8 mouse cellular contexts compared by ENCODE assay signal in the genomic region with DNA sequence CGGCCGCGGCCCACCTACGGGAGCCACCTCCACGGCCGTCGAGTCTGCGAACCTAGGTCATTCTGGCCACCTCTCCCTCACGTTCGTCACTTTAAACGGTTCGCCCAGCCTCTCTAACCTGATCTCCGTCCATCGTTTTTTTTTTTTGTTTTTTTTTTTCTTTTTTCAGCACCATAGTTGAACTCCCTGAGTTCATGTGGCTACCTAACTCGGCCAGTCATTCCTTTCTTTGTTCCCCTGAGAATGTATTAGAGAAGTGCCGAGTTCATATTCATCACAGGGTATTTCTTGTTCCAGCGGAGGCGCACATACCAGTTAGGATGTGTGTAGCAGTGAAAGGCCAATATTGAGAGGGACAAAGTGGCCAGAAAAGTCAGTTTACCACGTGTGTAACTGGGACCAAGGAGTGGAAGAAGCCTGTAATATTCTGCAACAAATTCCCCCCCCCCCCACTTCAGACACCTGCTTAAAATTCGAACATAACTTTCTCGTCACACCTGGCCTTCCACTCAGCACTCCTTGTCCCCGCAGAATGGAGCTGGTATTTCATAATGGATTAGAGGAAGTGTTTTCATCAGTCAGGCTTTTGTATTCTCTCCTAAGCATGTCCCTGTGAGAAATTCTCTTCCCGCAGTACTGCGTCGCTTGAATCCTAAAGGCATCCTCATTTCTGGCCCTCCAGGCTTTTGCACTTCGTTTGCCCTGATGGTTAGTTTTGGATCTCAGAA. TPM values are rescaled to one million over a fixed set of nuclear protein-coding genes. Genes with fewer than 3 reads are reported as not detected.
DNase-seq lines count a peak whose midpoint lies in the region; ATAC-seq and TF ChIP-seq lines count a peak whose summit lies in the region.

No protein-coding gene starts in this region.

- TF ChIP-seq RAD21 in MEL (IDR thresholded peaks at IDR 0.05; ENCODE audit: low read depth, low read length): no peak

- H3K4me1 ChIP-seq in heart, embryonic 11.5 days (ENCODE audit: control insufficient read depth, insufficient read depth, low read length): peaks cover 29% of the 10 kb centered on the region
- H3K4me1 ChIP-seq in MEL (ENCODE audit: control insufficient read depth in 1 of 2, insufficient read depth in 2 of 2, low read length in 2 of 2): peaks cover 0 to 17% of the 10 kb centered on the region in 2 experiments; a peak in 3 of 4 replicates
- no peaks in the 10 kb centered on the region; the same call in 1 of the 2 replicates for H3K4me1 ChIP-seq in hindbrain, embryonic 11.5 days (replicated peaks; ENCODE audit: control insufficient read depth, insufficient read depth, low read length)

- no peak for TF ChIP-seq POLR2A in MEL (IDR thresholded peaks at IDR 0.05; ENCODE audit: control insufficient read depth in 1 of 2, insufficient read depth in 1 of 2, low read depth in 1 of 2, low read length in 2 of 2, poor library complexity in 1 of 2)

- no peak for DNase-seq in heart, postnatal 10 days
- peak; percentile 42 for DNase-seq in MEL (ENCODE audit: low read depth, low spot score)
- peak; percentile 27 for DNase-seq in hindbrain, embryonic 11.5 days (ENCODE audit: low spot score)
- DNase-seq in lung, postnatal 25 days (ENCODE audit: low spot score): peak; percentile 52
- no peak for DNase-seq in thymus, adult 18-20 months
- DNase-seq in left cerebral cortex, postnatal 10 days (ENCODE audit: extremely low spot score in 1 of 2, low spot score in 2 of 2): no peak
- DNase-seq in right cerebral cortex, postnatal 14 days: no peak

- no peaks in the 10 kb centered on the region for H3K27me3 ChIP-seq in heart, embryonic 11.5 days (ENCODE audit: control insufficient read depth, insufficient read depth, low read length)
- H3K27me3 ChIP-seq in MEL (ENCODE audit: control insufficient read depth in 1 of 2, insufficient read depth in 2 of 2, low read length in 2 of 2): no peaks in the 10 kb centered on the region
- no peaks in the 10 kb centered on the region for H3K27me3 ChIP-seq in hindbrain, embryonic 11.5 days (ENCODE audit: control insufficient read depth, insufficient read depth, low read length)

- H3K36me3 ChIP-seq in heart, embryonic 11.5 days (ENCODE audit: control insufficient read depth, insufficient read depth, low read length): peaks cover 8% of the 10 kb centered on the region
- peaks cover 11 to 15% of the 10 kb centered on the region in 2 experiments for H3K36me3 ChIP-seq in MEL (ENCODE audit: control insufficient read depth in 1 of 2, insufficient read depth in 2 of 2, low read length in 2 of 2)
- H3K36me3 ChIP-seq in hindbrain, embryonic 11.5 days (ENCODE audit: control insufficient read depth, insufficient read depth, low read length): peaks cover 3% of the 10 kb centered on the region; the same call in 1 of the 2 replicates

- peak overlapping the region; percentile 70 for H3K4me3 ChIP-seq in heart, embryonic 11.5 days (ENCODE audit: low read depth, low read length)
- H3K4me3 ChIP-seq in MEL (ENCODE audit: control insufficient read depth in 1 of 2, insufficient read depth in 1 of 2, low read depth in 2 of 2, low read length in 2 of 2): peak overlapping the region; percentile 98 to 100
- peak overlapping the region; percentile 84 for H3K4me3 ChIP-seq in hindbrain, embryonic 11.5 days (ENCODE audit: low read depth, low read length)

- peaks cover 25% of the 10 kb centered on the region for H3K79me2 ChIP-seq in MEL (ENCODE audit: control insufficient read depth, insufficient read depth, low read length, poor library complexity)

- 21% methylated on average over 26 of the region's 26 CpGs for WGBS in heart, embryonic 11.5 days (ENCODE audit: insufficient replicate concordance)
- WGBS in hindbrain, embryonic 11.5 days: 23% methylated on average over 26 of the region's 26 CpGs

- peak overlapping the region; percentile 77 for H3K4me2 ChIP-seq in heart, embryonic 11.5 days
- H3K4me2 ChIP-seq in hindbrain, embryonic 11.5 days (replicated peaks; ENCODE audit: low read depth, low read length): peak overlapping the region; percentile 66

- ATAC-seq in heart, embryonic 11.5 days (replicated peaks; ENCODE audit: insufficient number of reproducible peaks, low FRiP score, low TSS enrichment): no peak; the same call in 1 of the 2 replicates
- no peak for ATAC-seq in hindbrain, embryonic 11.5 days (ENCODE audit: low FRiP score)

- H3K9ac ChIP-seq in heart, embryonic 11.5 days (ENCODE audit: low read depth, low read length): peak overlapping the region; percentile 84
- H3K9ac ChIP-seq in MEL (ENCODE audit: control insufficient read depth, low read depth, low read length, poor library complexity, severe bottlenecking): peak overlapping the region; percentile 98
- peak overlapping the region; percentile 96 for H3K9ac ChIP-seq in hindbrain, embryonic 11.5 days (ENCODE audit: low read depth, low read length)

- no peak for TF ChIP-seq CTCF in MEL (IDR thresholded peaks at IDR 0.05 in 2 of 3, conservative IDR thresholded peaks at IDR 0.05 in 1 of 3; ENCODE audit: control insufficient read depth in 1 of 3, insufficient read depth in 1 of 3, low read depth in 2 of 3, low read length in 3 of 3, poor library complexity in 1 of 3, severe bottlenecking in 1 of 3)

- no peak for TF ChIP-seq EP300 in MEL (IDR thresholded peaks at IDR 0.05; ENCODE audit: low read depth in 1 of 2, low read length in 2 of 2)

- peak overlapping the region; percentile 77 for H3K27ac ChIP-seq in heart, embryonic 11.5 days (ENCODE audit: low read depth, low read length)
- peak overlapping the region; percentile 19; the same call in 1 of the 2 replicates for H3K27ac ChIP-seq in MEL (ENCODE audit: control insufficient read depth, low read depth, low read length)
- peak overlapping the region; percentile 82 for H3K27ac ChIP-seq in hindbrain, embryonic 11.5 days (ENCODE audit: low read depth, low read length)

- intact Hi-C loops in heart, postnatal 10 days (cut with DNase I): no loop called here
- intact Hi-C loops in left cerebral cortex, postnatal 10 days (cut with DNase I): no loop called here

- H3K9me3 ChIP-seq in heart, embryonic 11.5 days (replicated peaks; ENCODE audit: control insufficient read depth, low read length): no peaks in the 10 kb centered on the region
- no peaks in the 10 kb centered on the region for H3K9me3 ChIP-seq in MEL (replicated peaks; ENCODE audit: insufficient read depth, low read length)
- H3K9me3 ChIP-seq in hindbrain, embryonic 11.5 days (ENCODE audit: control insufficient read depth, low read length): no peaks in the 10 kb centered on the region

TF ChIP-seq in MEL, 35 proteins besides CTCF, POLR2A, EP300 and RAD21:
- TF ChIP-seq JUND (IDR thresholded peaks at IDR 0.05; ENCODE audit: low read depth, low read length) (no peak), MXI1 (IDR thresholded peaks at IDR 0.05; ENCODE audit: low read depth, low read length) (no peak), MEF2A (IDR thresholded peaks at IDR 0.05; ENCODE audit: extremely low read depth, insufficient replicate concordance, low read depth, low read length, poor library complexity, severe bottlenecking) (no peak), E2F4 (IDR thresholded peaks at IDR 0.05; ENCODE audit: borderline replicate concordance, low read depth, low read length) (no peak), MAZ (IDR thresholded peaks at IDR 0.05; ENCODE audit: low read depth, low read length) (no peak), USF1 (IDR thresholded peaks at IDR 0.05; ENCODE audit: low read depth, low read length) (no peak), TCF12 (IDR thresholded peaks at IDR 0.05; ENCODE audit: low read depth, low read length) (no peak)
TF ChIP-seq in MEL: peak in this region for 0.

RNA-seq across cellular contexts. Expression of a gene that starts 0.8 kb away (rescaled TPM):
- 213 and 221 TPM in 2 replicates for polyA plus RNA-seq in heart, embryonic 11.5 days (2014; fragmentation: Nextera tagmentation; extraction: Ambion mirVana)
- 100 to 1,000 TPM; 161 to 165 TPM for total RNA-seq in heart, postnatal 10 days (2021)
- 146 and 164 TPM in 2 replicates for total RNA-seq in MEL (2012; rRNA removed)
- 100 to 1,000 TPM in 1 of 2 experiments, not detected in 1; 122 TPM for polyA plus RNA-seq in MEL (2012; ENCODE audit: insufficient read depth in 1 of 2, insufficient read length in 2 of 2, low read depth in 1 of 2, low replicate concordance in 2 of 2, missing spikeins in 1 of 2)
- polyA plus RNA-seq in hindbrain, embryonic 11.5 days (2014; fragmentation: Nextera tagmentation; extraction: Ambion mirVana): 424 and 428 TPM in 2 replicates
- 100 to 1,000 TPM; 132 to 141 TPM for total RNA-seq in left cerebral cortex, postnatal 10 days (2021)

RNA-seq across cellular contexts. Expression of a gene that starts 13.2 kb away (rescaled TPM):
- polyA plus RNA-seq in heart, embryonic 11.5 days (2014; fragmentation: Nextera tagmentation; extraction: Ambion mirVana): 5.5 and 5.8 TPM in 2 replicates
- 1 to 10 TPM; 5.9 to 6.5 TPM for total RNA-seq in heart, postnatal 10 days (2021)
- 6.9 and 8.1 TPM in 2 replicates for total RNA-seq in MEL (2012; rRNA removed)
- 10 to 100 TPM in 1 of 2 experiments, not detected in 1; 11.3 TPM for polyA plus RNA-seq in MEL (2012; ENCODE audit: insufficient read depth in 1 of 2, insufficient read length in 2 of 2, low read depth in 1 of 2, low replicate concordance in 2 of 2, missing spikeins in 1 of 2)
- 4.7 and 4.8 TPM in 2 replicates for polyA plus RNA-seq in hindbrain, embryonic 11.5 days (2014; fragmentation: Nextera tagmentation; extraction: Ambion mirVana)
- total RNA-seq in left cerebral cortex, postnatal 10 days (2021): 1 to 10 TPM; 7.8 to 8.4 TPM

RNA-seq across cellular contexts. Expression of a gene that starts 49.6 kb away (rescaled TPM):
- 3.3 and 4.7 TPM in 2 replicates for polyA plus RNA-seq in heart, embryonic 11.5 days (2014; fragmentation: Nextera tagmentation; extraction: Ambion mirVana)
- total RNA-seq in heart, postnatal 10 days (2021): 10 to 100 TPM in 1 of 2 experiments, 1 to 10 TPM in 1; 10.0 to 11.0 TPM
- not detected in 2 replicates for total RNA-seq in MEL (2012; rRNA removed)
- polyA plus RNA-seq in MEL (2012; ENCODE audit: insufficient read depth in 1 of 2, insufficient read length in 2 of 2, low read depth in 1 of 2, low replicate concordance in 2 of 2, missing spikeins in 1 of 2): not detected
- 5.9 and 6.6 TPM in 2 replicates for polyA plus RNA-seq in hindbrain, embryonic 11.5 days (2014; fragmentation: Nextera tagmentation; extraction: Ambion mirVana)
- total RNA-seq in left cerebral cortex, postnatal 10 days (2021): 10 to 100 TPM; 41.7 to 45.8 TPM

RNA-seq across cellular contexts. Expression of a gene that starts 59.7 kb away (rescaled TPM):
- polyA plus RNA-seq in heart, embryonic 11.5 days (2014; fragmentation: Nextera tagmentation; extraction: Ambion mirVana): not detected in 2 replicates
- total RNA-seq in heart, postnatal 10 days (2021): not detected
- total RNA-seq in MEL (2012; rRNA removed): not detected in 2 replicates
- polyA plus RNA-seq in MEL (2012; ENCODE audit: insufficient read depth in 1 of 2, insufficient read length in 2 of 2, low read depth in 1 of 2, low replicate concordance in 2 of 2, missing spikeins in 1 of 2): not detected
- not detected in 2 replicates for polyA plus RNA-seq in hindbrain, embryonic 11.5 days (2014; fragmentation: Nextera tagmentation; extraction: Ambion mirVana)
- total RNA-seq in left cerebral cortex, postnatal 10 days (2021): not detected

Comparison
In these comparisons a context has a peak if more than half of its experiments do, and no peak if none do; other contexts are left out.
1. H3K27ac ChIP-seq: peak in every context shown above with its lines; median percentile 82 in hindbrain, embryonic 11.5 days; 77 in heart, embryonic 11.5 days; 19 in MEL.
2. DNase-seq: peak in MEL (single experiment), hindbrain, embryonic 11.5 days (single experiment) and lung, postnatal 25 days (single experiment); none in heart, postnatal 10 days (0 of 2), thymus, adult 18-20 months (0 of 2), left cerebral cortex, postnatal 10 days (0 of 2) and right cerebral cortex, postnatal 14 days (single experiment).
3. Peak in every context shown above with its lines, with median percentiles within 50 percentile points of each other: H3K4me3 ChIP-seq and H3K9ac ChIP-seq.